ENCODE assay signal across 7 mouse cellular contexts in genomic region chr11:59964818-59965217, GRCm38 (mm10). TPM values are rescaled to one million over a fixed set of nuclear protein-coding genes. Genes with fewer than 3 reads are reported as not detected.
A peak's percentile ranks its signal among the peaks of the same experiment; 100 is the strongest.
DNase-seq lines count a peak whose midpoint lies in the region; ATAC-seq and TF ChIP-seq lines count a peak whose summit lies in the region.

TSS of gene Rasd1 (minus strand) at chr11:59964944.

- WGBS in intestine, embryonic 16.5 days = under 1% methylated on average over 28 of the region's 28 CpGs
- under 1% methylated on average over 28 of the region's 28 CpGs for WGBS in limb, embryonic 13.5 days
- WGBS in midbrain, embryonic 14.5 days = under 1% methylated on average over 28 of the region's 28 CpGs
- 1% methylated on average over 28 of the region's 28 CpGs for WGBS in spleen, adult 2 months

- TF ChIP-seq POLR2A in spleen, adult 2 months (IDR thresholded peaks at IDR 0.05; ENCODE audit: low read depth, low read length) = peak; percentile 50

- peak; percentile 95 for DNase-seq in adrenal gland, postnatal 10 days
- peak; percentile 52 for DNase-seq in embryo, embryonic 11.5 days (ENCODE audit: low read depth, low spot score)
- no peak for DNase-seq in gonadal fat pad, adult 2 months (ENCODE audit: low read depth)
- peak; percentile 56 for DNase-seq in midbrain, embryonic 14.5 days
- DNase-seq in spleen, adult 2 months (ENCODE audit: low read depth in 1 of 2, low spot score in 2 of 2) = peak; percentile 43 to 84

- peak within 1 kb of the TSS; percentile 99 for H3K4me2 ChIP-seq in intestine, embryonic 16.5 days (ENCODE audit: low read depth, low read length)
- H3K4me2 ChIP-seq in limb, embryonic 13.5 days (replicated peaks) = peak within 1 kb of the TSS; percentile 96
- peak within 1 kb of the TSS; percentile 81 for H3K4me2 ChIP-seq in midbrain, embryonic 14.5 days (ENCODE audit: low read length)

- H3K4me3 ChIP-seq in intestine, embryonic 16.5 days (ENCODE audit: low read length) = peak within 1 kb of the TSS; percentile 57
- H3K4me3 ChIP-seq in limb, embryonic 13.5 days = peak within 1 kb of the TSS; percentile 54
- peak within 1 kb of the TSS; percentile 37 for H3K4me3 ChIP-seq in midbrain, embryonic 14.5 days (replicated peaks; ENCODE audit: low read depth, low read length)
- peak within 1 kb of the TSS; percentile 65 for H3K4me3 ChIP-seq in spleen, adult 2 months (ENCODE audit: extremely low read depth, insufficient read depth, insufficient read length)

- H3K27ac ChIP-seq in intestine, embryonic 16.5 days (ENCODE audit: low read length) = peak within 1 kb of the TSS; percentile 78
- peak within 1 kb of the TSS; percentile 33; the same call in 1 of the 2 replicates for H3K27ac ChIP-seq in limb, embryonic 13.5 days
- no peak within 1 kb of the TSS for H3K27ac ChIP-seq in midbrain, embryonic 14.5 days (replicated peaks; ENCODE audit: low read depth, low read length)
- no peak within 1 kb of the TSS for H3K27ac ChIP-seq in spleen, adult 2 months (ENCODE audit: insufficient read depth, low read length)

- ATAC-seq in intestine, embryonic 16.5 days = peak; percentile 91
- peak; percentile 82 for ATAC-seq in limb, embryonic 13.5 days (ENCODE audit: low FRiP score, low read depth)
- ATAC-seq in midbrain, embryonic 14.5 days (ENCODE audit: low FRiP score, low TSS enrichment) = peak; percentile 24; the same call in 1 of the 2 replicates

- peaks cover 5% of the 10 kb centered on the region for H3K36me3 ChIP-seq in intestine, embryonic 16.5 days (ENCODE audit: control insufficient read depth, insufficient read depth, low read length)
- H3K36me3 ChIP-seq in limb, embryonic 13.5 days = peaks cover 22% of the 10 kb centered on the region
- H3K36me3 ChIP-seq in midbrain, embryonic 14.5 days (ENCODE audit: control insufficient read depth, insufficient read depth, low read length) = peaks cover 14% of the 10 kb centered on the region
- peaks cover 1% of the 10 kb centered on the region; the same call in 1 of the 2 replicates for H3K36me3 ChIP-seq in spleen, adult 2 months (ENCODE audit: control insufficient read depth, insufficient read depth, low read length)

- no peaks in the 10 kb centered on the region for H3K9me3 ChIP-seq in intestine, embryonic 16.5 days (ENCODE audit: control insufficient read depth, low read length)
- no peaks in the 10 kb centered on the region for H3K9me3 ChIP-seq in limb, embryonic 13.5 days
- no peaks in the 10 kb centered on the region for H3K9me3 ChIP-seq in midbrain, embryonic 14.5 days (ENCODE audit: control insufficient read depth, low read length)

- peaks cover 11% of the 10 kb centered on the region; the same call in 1 of the 2 replicates for H3K27me3 ChIP-seq in intestine, embryonic 16.5 days (replicated peaks; ENCODE audit: control insufficient read depth, insufficient read depth, low read length)
- H3K27me3 ChIP-seq in limb, embryonic 13.5 days = peaks cover 34% of the 10 kb centered on the region
- peaks cover 21% of the 10 kb centered on the region for H3K27me3 ChIP-seq in midbrain, embryonic 14.5 days (ENCODE audit: control insufficient read depth, insufficient read depth, low read length)
- no peaks in the 10 kb centered on the region for H3K27me3 ChIP-seq in spleen, adult 2 months (ENCODE audit: control insufficient read depth, insufficient read depth, low read length)

- H3K9ac ChIP-seq in intestine, embryonic 16.5 days (ENCODE audit: low read depth, low read length) = peak within 1 kb of the TSS; percentile 70
- H3K9ac ChIP-seq in limb, embryonic 13.5 days = peak within 1 kb of the TSS; percentile 67
- H3K9ac ChIP-seq in midbrain, embryonic 14.5 days (replicated peaks; ENCODE audit: low read length) = peak within 1 kb of the TSS; percentile 45; the same call in 1 of the 2 replicates

- TF ChIP-seq CTCF in spleen, adult 2 months (IDR thresholded peaks at IDR 0.05; ENCODE audit: extremely low read depth, insufficient read depth, insufficient read length, insufficient replicate concordance) = no peak

- peaks cover 23% of the 10 kb centered on the region for H3K4me1 ChIP-seq in intestine, embryonic 16.5 days (ENCODE audit: control insufficient read depth, insufficient read depth, low read length)
- H3K4me1 ChIP-seq in limb, embryonic 13.5 days = peaks cover 46% of the 10 kb centered on the region
- H3K4me1 ChIP-seq in midbrain, embryonic 14.5 days (ENCODE audit: control insufficient read depth, insufficient read depth, low read length) = peaks cover 19% of the 10 kb centered on the region
- peaks cover 3% of the 10 kb centered on the region; the same call in 1 of the 2 replicates for H3K4me1 ChIP-seq in spleen, adult 2 months (ENCODE audit: control insufficient read depth, insufficient read depth, insufficient read length)

RNA-seq across cellular contexts. Expression of gene Rasd1, which starts in this region (rescaled TPM):
- 10 to 100 TPM; 36.7 to 62.2 TPM for total RNA-seq in adrenal gland, postnatal 10 days (2021)
- polyA plus RNA-seq in gonadal fat pad, adult 2 months (2012; rRNA removed) = 86.8 and 123 TPM in 2 replicates
- 2.0 and 2.3 TPM in 2 replicates for polyA plus RNA-seq in intestine, embryonic 16.5 days (2015; fragmentation: Nextera tagmentation; extraction: Ambion mirVana)
- polyA plus RNA-seq in limb, embryonic 13.5 days (2015; fragmentation: Nextera tagmentation; extraction: Ambion mirVana) = 1.9 and 2.2 TPM in 2 replicates
- 0.51 and 1.0 TPM in 2 replicates for polyA plus RNA-seq in midbrain, embryonic 14.5 days (2014; fragmentation: Nextera tagmentation; extraction: Ambion mirVana)
- 0.82 and 0.85 TPM in 2 replicates for polyA plus RNA-seq in spleen, adult 2 months (2012; rRNA removed)

Comparison
In these comparisons a context has a peak if more than half of its experiments do, and no peak if none do; other contexts are left out.
1. RNA of gene Rasd1 (polyA plus RNA-seq): 86.8 to 123 TPM in gonadal fat pad, adult 2 months; 2.0 to 2.3 TPM in intestine, embryonic 16.5 days, 1.9 to 2.2 TPM in limb, embryonic 13.5 days, 0.82 to 0.85 TPM in spleen, adult 2 months and 0.51 to 1.0 TPM in midbrain, embryonic 14.5 days; every median in the first group is over 10 times any median in the second.
2. Peak in DNase-seq and H3K4me3 ChIP-seq in spleen, adult 2 months; RNA of the gene not detected or under 1 TPM.
3. ATAC-seq: peak in every context shown above with its lines; median percentile 91 in intestine, embryonic 16.5 days; 82 in limb, embryonic 13.5 days; 24 in midbrain, embryonic 14.5 days.
4. H3K27ac ChIP-seq: peak in intestine, embryonic 16.5 days (single experiment) and limb, embryonic 13.5 days (single experiment); none in midbrain, embryonic 14.5 days (single experiment) and spleen, adult 2 months (single experiment).
5. Peak in every context shown above with its lines, with median percentiles within 50 percentile points of each other: H3K4me2 ChIP-seq, H3K4me3 ChIP-seq and H3K9ac ChIP-seq.